Mouse (Mus musculus) embryonic facial prominence, embryonic 12.5 days (tissue): Measurements from ENCODE around the gene Txndc5. TPM values are rescaled to one million over a fixed set of nuclear protein-coding genes. Genes with fewer than 3 reads are reported as not detected.

ENCODE experiments used
- ATAC-seq: fragments of 200-750 bp; cut with Nextera tagmentation; 2 replicates; pipeline ENCODE4 v1.8.0; 2017; ENCODE audit not compliant: insufficient number of reproducible peaks, insufficient read depth, low FRiP score, low TSS enrichment
- H3K27ac ChIP-seq: fragments of 300-500 bp; sonication (generic); 2 replicates; pipeline ENCODE4 v1.5.1; 2016; ENCODE audit warnings: mild to moderate bottlenecking
- H3K27me3 ChIP-seq: fragments of 300-500 bp; sonication (generic); 2 replicates; pipeline ENCODE4 v1.6.1; 2016; ENCODE audit warnings: mild to moderate bottlenecking, moderate library complexity
- H3K36me3 ChIP-seq: fragments of 300-500 bp; sonication (generic); 2 replicates; pipeline ENCODE4 v1.6.1; 2016; ENCODE audit warnings: mild to moderate bottlenecking
- H3K4me1 ChIP-seq: fragments of 300-500 bp; sonication (generic); 2 replicates; pipeline ENCODE4 v1.6.1; 2016
- H3K4me2 ChIP-seq: fragments of 300-500 bp; sonication (generic); replicated peaks from 2 replicates; pipeline ENCODE4 v1.6.1; 2016; ENCODE audit warnings: mild to moderate bottlenecking, moderate library complexity
- H3K4me3 ChIP-seq: fragments of 300-500 bp; sonication (generic); 2 replicates; pipeline ENCODE4 v1.5.1; 2016; ENCODE audit warnings: mild to moderate bottlenecking
- H3K9ac ChIP-seq: fragments of 300-500 bp; sonication (generic); 2 replicates; pipeline ENCODE4 v1.6.1; 2016; ENCODE audit warnings: mild to moderate bottlenecking, moderate library complexity
- H3K9me3 ChIP-seq: fragments of 300-500 bp; sonication (generic); 2 replicates; pipeline ENCODE4 v1.6.1; 2016; ENCODE audit warnings: mild to moderate bottlenecking, moderate library complexity
- WGBS: fragments of 180-500 bp; shearing (Covaris S2); methylation state at CpG from one replicate; pipeline ENCODE4 v1.1.7; 2016; 5-methylcytosine and 5-hydroxymethylcytosine counted together
- polyA plus RNA-seq: library from polyadenylated mRNA; unstranded; fragments of >200 nt; fragmentation: Nextera tagmentation; extraction: Ambion mirVana; gene quantifications from 2 replicates; pipeline ENCODE4 v1.2.1, GENCODE M21; 2016

Gene Txndc5
- polyA plus RNA-seq, 1 experiment from 2014 or later = 217 TPM

DNA sequence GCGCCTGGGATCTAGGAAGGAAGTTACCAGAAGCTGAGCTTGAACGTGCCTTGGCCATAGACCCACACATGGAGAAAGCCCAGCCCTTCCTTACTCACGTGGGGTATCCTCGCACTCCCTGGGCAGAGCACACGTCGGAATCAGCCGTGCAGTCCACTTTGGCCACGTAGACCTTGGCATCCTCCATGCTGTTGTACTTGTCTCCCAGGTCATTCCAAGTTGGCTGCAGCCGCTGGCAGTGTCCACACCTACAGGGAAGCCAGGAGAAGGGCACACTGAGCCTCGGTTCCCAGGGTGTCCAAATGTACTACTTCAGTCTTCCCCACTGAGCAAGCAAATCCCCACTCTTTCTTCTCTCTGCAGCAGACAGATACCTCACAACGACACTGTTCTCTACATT lies 5.4 kb downstream of the Txndc5 start:
- H3K36me3 ChIP-seq = peaks cover 42% of the 10 kb centered on the region
- no peak for ATAC-seq
- 93% methylated on average over 11 of the region's 11 CpGs for WGBS

DNA sequence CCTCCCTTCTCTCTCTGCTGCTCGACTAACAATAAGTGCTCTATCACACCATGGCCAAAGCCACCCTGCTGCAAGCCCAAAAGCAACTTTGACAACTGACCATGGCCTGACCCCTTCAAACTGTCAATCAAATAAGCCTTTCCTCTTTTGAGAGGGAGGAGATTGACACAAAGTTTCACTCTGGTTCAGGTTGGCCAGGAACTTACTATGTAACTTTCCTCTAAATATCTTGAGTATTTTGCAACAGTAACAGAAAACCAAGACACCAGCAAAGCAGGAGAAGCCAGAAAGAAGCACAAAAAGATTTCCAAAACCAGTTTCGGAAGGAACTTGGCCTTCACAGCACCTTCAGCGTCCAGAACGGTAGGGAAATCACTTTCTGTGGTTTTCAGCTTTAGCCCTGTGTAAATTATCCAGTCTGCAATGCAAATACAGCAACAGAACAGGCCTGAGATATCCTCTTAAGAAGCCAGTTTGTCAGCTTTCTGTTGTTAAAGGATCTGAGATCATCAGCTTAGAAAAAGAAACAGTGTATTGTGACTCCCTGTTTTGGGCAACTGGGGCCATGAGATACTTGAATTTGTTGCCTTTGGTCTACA lies 6.5 kb downstream of the Txndc5 start:
- H3K4me1 ChIP-seq = peaks cover 20% of the 10 kb centered on the region
- no peak overlapping the region for H3K4me2 ChIP-seq
- no peak overlapping the region for H3K4me3 ChIP-seq
- no peaks in the 10 kb centered on the region for H3K27me3 ChIP-seq
- no peak overlapping the region for H3K27ac ChIP-seq
- peaks cover 52% of the 10 kb centered on the region for H3K36me3 ChIP-seq
- no peak overlapping the region for H3K9ac ChIP-seq
- 76% methylated on average over 4 of the region's 4 CpGs for WGBS
- no peaks in the 10 kb centered on the region for H3K9me3 ChIP-seq
- ATAC-seq = no peak

More for the DNA sequence above, 5.4 kb downstream of the Txndc5 start:
- Histone ChIP-seq H3K4me2 (no peak overlapping the region), H3K4me1 (peaks cover 21% of the 10 kb centered on the region), H3K27me3 (no peaks in the 10 kb centered on the region), H3K27ac (no peak overlapping the region), H3K9me3 (no peaks in the 10 kb centered on the region), H3K9ac (no peak overlapping the region), H3K4me3 (no peak overlapping the region)

DNA sequence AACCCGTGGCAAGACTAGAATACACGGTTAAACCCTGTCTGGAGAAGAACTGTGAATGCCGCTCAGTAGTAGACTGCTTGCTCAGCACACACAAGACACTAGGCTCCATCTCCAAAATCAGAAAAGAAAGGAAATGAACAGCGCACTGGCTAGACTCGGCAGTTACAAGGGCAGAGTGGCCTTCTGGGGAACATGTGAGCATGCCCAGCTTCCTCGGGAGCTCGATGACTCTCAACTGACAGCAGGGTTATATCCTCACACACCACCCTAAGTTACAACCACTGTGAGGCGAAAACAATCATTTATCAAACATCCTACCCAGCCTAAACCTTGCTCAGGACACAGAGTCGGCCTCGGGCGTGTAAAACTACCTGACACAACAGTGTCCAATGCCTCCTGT lies 8.3 kb downstream of the Txndc5 start:
- Histone ChIP-seq H3K27ac (no peak overlapping the region), H3K9ac (no peak overlapping the region), H3K9me3 (no peaks in the 10 kb centered on the region), H3K27me3 (no peaks in the 10 kb centered on the region), H3K4me3 (no peak overlapping the region), H3K4me1 (0 out of 2 replicates have a peak, but pooled peaks cover 6% of the 10 kb centered on the region), H3K36me3 (peaks cover 66% of the 10 kb centered on the region), H3K4me2 (no peak overlapping the region)
- ATAC-seq = no peak
- WGBS = 93% methylated on average over 11 of the region's 11 CpGs

DNA sequence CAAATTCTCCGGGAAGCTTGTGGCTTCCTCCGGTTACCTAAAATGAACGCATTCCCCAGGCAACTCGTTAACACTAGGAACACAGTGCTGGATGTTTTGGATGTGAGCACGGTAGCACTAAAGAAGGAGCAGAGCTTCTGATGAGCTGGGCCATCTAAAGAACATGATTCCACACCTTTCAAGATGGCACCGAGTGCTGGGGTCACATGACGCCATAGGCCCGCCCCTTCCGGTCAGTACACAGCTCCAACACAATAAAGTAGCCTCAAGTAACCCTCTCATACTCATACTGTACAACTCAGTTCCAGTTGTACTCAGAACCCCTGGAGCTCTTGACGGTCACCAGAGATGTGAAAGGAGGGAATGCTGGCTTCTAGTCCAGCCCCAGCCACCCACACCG lies 12.0 kb downstream of the Txndc5 start:
- no peaks in the 10 kb centered on the region for H3K9me3 ChIP-seq
- no peaks in the 10 kb centered on the region for H3K27me3 ChIP-seq
- H3K4me1 ChIP-seq = no peaks in the 10 kb centered on the region
- no peak for ATAC-seq
- peaks cover 79% of the 10 kb centered on the region for H3K36me3 ChIP-seq
- no peak overlapping the region for H3K4me3 ChIP-seq
- WGBS = 93% methylated on average over 11 of the region's 11 CpGs
- H3K27ac ChIP-seq = no peak overlapping the region
- H3K4me2 ChIP-seq = no peak overlapping the region
- no peak overlapping the region for H3K9ac ChIP-seq

GRCm38 (mm10) chr13:38515845-38516244 lies 12.8 kb downstream of the Txndc5 start:
- Histone ChIP-seq H3K4me3 (no peak overlapping the region), H3K27ac (no peak overlapping the region), H3K27me3 (no peaks in the 10 kb centered on the region), H3K9me3 (no peaks in the 10 kb centered on the region), H3K4me2 (no peak overlapping the region), H3K36me3 (peaks cover 73% of the 10 kb centered on the region), H3K4me1 (no peaks in the 10 kb centered on the region), H3K9ac (no peak overlapping the region)
- no peak for ATAC-seq
- WGBS = 78% methylated on average over 3 of the region's 3 CpGs

- no peak for ATAC-seq
- Histone ChIP-seq H3K9ac (no peak overlapping the region), H3K27ac (no peak overlapping the region), H3K4me3 (no peak overlapping the region), H3K4me2 (no peak overlapping the region), H3K27me3 (no peaks in the 10 kb centered on the region), H3K36me3 (peaks cover 73% of the 10 kb centered on the region), H3K9me3 (no peaks in the 10 kb centered on the region), H3K4me1 (no peaks in the 10 kb centered on the region)
- WGBS = 91% methylated on average over 2 of the region's 2 CpGs
Measured at GRCm38 (mm10) chr13:38515431-38515830, 13.2 kb downstream of the Txndc5 start.

DNA sequence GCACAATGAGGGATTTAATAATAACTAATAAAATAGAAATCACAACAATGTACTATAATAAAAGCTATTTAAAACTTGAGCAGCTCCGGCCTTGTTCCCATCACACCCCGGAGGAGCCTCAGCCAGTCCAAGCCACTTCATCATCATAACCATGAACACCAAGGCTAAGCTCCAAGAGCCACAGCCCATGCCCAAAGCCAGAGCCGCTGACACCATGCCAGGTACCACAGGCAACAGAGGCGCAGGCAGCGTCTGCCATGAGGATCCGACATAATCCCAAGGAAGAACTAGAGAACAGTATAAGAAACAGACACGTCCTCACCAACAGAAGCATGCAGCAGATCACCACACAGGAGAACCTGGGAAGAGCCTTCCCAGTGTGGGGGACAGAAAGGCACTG lies 14.7 kb downstream of the Txndc5 start:
- Histone ChIP-seq H3K9ac (no peak overlapping the region), H3K36me3 (peaks cover 80% of the 10 kb centered on the region), H3K27ac (no peak overlapping the region), H3K9me3 (no peaks in the 10 kb centered on the region), H3K4me1 (no peaks in the 10 kb centered on the region), H3K4me3 (no peak overlapping the region), H3K4me2 (no peak overlapping the region), H3K27me3 (no peaks in the 10 kb centered on the region)
- no peak for ATAC-seq
- WGBS = 96% methylated on average over 7 of the region's 7 CpGs

DNA sequence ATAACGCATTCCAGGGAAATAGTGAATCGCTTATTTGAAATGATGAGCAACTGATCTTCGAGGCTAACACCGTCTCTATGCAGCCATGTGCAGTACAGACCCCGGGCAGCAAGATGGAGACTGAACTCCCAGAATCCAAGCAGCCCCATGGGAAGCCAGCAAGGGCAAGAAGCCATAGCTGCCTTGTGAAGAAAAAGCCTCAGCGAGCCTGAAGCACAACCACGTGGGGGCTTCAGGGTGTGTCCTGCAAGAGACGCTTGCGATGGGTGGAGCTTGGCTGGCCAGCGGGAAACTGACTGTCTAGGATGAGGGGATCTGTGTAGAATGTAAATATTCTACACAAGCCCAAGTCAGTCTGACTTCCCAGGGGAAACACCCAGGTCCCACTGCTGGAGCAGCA lies 16.6 kb downstream of the Txndc5 start:
- 83% methylated on average over 10 of the region's 10 CpGs for WGBS
- H3K27ac ChIP-seq = no peak overlapping the region
- no peaks in the 10 kb centered on the region for H3K9me3 ChIP-seq
- H3K27me3 ChIP-seq = no peaks in the 10 kb centered on the region
- H3K4me3 ChIP-seq = no peak overlapping the region
- ATAC-seq = no peak
- H3K36me3 ChIP-seq = peaks cover 74% of the 10 kb centered on the region
- H3K4me2 ChIP-seq = no peak overlapping the region
- H3K9ac ChIP-seq = no peak overlapping the region
- H3K4me1 ChIP-seq = no peaks in the 10 kb centered on the region

DNA sequence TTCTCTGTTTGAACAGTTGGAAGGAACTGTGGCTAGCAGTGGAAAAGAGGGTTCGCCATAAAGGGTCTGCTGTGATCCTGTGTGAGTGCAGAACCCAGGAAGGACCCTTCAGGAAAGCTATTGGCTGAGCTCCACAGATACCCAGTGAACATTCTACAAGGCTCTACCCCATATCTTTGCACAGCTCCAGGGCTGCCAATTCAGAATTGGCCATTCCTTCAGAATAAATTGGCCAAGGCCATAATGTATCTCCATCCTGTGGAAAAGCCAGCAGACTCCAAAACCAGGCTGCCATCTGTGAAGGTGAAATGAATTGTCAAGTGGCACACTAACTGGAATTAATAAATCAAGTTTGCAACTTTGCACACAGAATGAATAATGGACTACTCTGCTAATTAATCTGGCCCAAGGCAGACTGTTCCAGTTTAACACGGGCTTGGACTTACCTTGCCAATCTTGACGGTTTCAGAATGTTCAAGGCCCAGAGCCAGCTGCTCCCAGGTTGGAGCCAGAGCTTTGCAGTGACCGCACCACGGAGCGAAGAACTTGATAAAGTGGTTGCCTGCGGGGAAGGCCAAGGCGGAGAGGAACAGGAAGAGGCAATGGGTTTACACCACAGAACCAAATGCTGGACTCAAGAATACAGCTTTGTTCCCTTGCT lies 18.8 kb downstream of the Txndc5 start:
- H3K36me3 ChIP-seq = peaks cover 80% of the 10 kb centered on the region
- WGBS = 94% methylated on average over 8 of the region's 8 CpGs

GRCm38 (mm10) chr13:38506936-38507335 lies 21.7 kb downstream of the Txndc5 start:
- no peak for ATAC-seq
- 0 out of 2 replicates have a peak, but pooled peaks cover 4% of the 10 kb centered on the region for H3K4me1 ChIP-seq
- no peaks in the 10 kb centered on the region for H3K27me3 ChIP-seq
- H3K36me3 ChIP-seq = peaks cover 81% of the 10 kb centered on the region
- H3K4me2 ChIP-seq = no peak overlapping the region
- H3K9me3 ChIP-seq = no peaks in the 10 kb centered on the region
- H3K9ac ChIP-seq = no peak overlapping the region
- no peak overlapping the region for H3K4me3 ChIP-seq
- H3K27ac ChIP-seq = no peak overlapping the region
- WGBS = 94% methylated on average over 10 of the region's 10 CpGs

More for the DNA sequence above, 18.8 kb downstream of the Txndc5 start:
- H3K4me1 ChIP-seq = no peaks in the 10 kb centered on the region
- H3K4me3 ChIP-seq = no peak overlapping the region
- ATAC-seq = no peak
- no peak overlapping the region for H3K4me2 ChIP-seq
- H3K27ac ChIP-seq = no peak overlapping the region
- H3K9me3 ChIP-seq = no peaks in the 10 kb centered on the region
- H3K9ac ChIP-seq = no peak overlapping the region
- no peaks in the 10 kb centered on the region for H3K27me3 ChIP-seq

GRCm38 (mm10) chr13:38506320-38506719 lies 22.3 kb downstream of the Txndc5 start:
- Histone ChIP-seq H3K4me1 (0 out of 2 replicates have a peak, but pooled peaks cover 4% of the 10 kb centered on the region), H3K27ac (no peak overlapping the region), H3K27me3 (no peaks in the 10 kb centered on the region), H3K4me3 (no peak overlapping the region), H3K9me3 (no peaks in the 10 kb centered on the region), H3K9ac (no peak overlapping the region), H3K36me3 (peaks cover 80% of the 10 kb centered on the region), H3K4me2 (no peak overlapping the region)
- 81% methylated on average over 8 of the region's 8 CpGs for WGBS
- ATAC-seq = no peak

DNA sequence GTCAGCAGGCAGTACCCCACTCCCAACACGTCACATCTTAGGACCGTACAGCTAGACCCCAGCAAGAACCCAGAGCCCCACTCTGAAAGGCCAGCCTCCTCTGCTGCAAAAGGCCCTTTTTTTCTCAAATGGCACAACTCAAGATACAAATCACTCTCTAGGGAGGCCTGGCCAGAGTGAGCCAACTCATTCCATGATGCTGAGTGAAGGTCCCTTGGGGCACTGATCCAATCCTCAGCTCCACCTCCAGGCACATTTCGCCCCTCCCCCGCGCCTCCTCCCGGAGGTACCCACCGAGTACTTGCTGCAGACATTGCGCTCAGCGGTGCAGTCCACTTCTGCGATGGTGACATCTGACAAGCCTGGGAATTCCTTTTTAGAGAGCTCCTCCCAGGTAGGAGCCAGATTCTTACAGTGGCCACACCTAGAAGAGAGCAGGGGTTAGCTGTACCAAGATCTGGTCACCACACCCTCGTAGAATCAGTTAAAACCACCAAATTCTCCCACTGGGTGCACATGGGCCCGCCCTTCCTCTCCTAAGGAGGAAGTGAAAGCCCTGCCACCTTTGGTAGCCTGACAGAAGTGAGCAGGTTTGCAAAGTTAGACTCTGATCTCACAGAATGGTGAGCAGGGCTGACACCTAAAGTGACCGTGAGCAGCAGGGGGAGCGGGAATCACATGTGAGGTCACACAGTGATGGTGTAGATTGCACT lies 25.3 kb downstream of the Txndc5 start:
- 86% methylated on average over 14 of the region's 14 CpGs for WGBS
- H3K9me3 ChIP-seq = no peaks in the 10 kb centered on the region
- no peaks in the 10 kb centered on the region for H3K27me3 ChIP-seq
- H3K36me3 ChIP-seq = peaks cover 73% of the 10 kb centered on the region
- 0 out of 2 replicates have a peak, but pooled peaks cover 4% of the 10 kb centered on the region for H3K4me1 ChIP-seq
- no peak overlapping the region for H3K4me2 ChIP-seq
- H3K4me3 ChIP-seq = no peak overlapping the region
- no peak for ATAC-seq
- H3K27ac ChIP-seq = no peak overlapping the region
- no peak overlapping the region for H3K9ac ChIP-seq
